Mouse (Mus musculus) midbrain, postnatal 0 days (tissue): ENCODE data around the gene Sh3pxd2a. TPM values are rescaled to one million over a fixed set of nuclear protein-coding genes. Genes with fewer than 3 reads are reported as not detected.

Source experiments
- ATAC-seq: fragments of 200-750 bp; cut with Nextera tagmentation; 2 replicates; pipeline ENCODE4 v1.8.0; 2017; ENCODE audit warnings: moderate number of reproducible peaks, mild to moderate bottlenecking, moderate TSS enrichment, moderate library complexity; ENCODE audit not compliant: low FRiP score
- DNase-seq: peaks from one replicate; pipeline ENCODE4 v3.0.0-alpha.2; 2015; ENCODE audit warnings: low spot score
- H3K27ac ChIP-seq: fragments of 300-500 bp; sonication (generic); 2 replicates; pipeline ENCODE4 v1.5.1; 2014; ENCODE audit warnings: low read depth, mild to moderate bottlenecking, low read length, mixed read lengths
- H3K27me3 ChIP-seq: fragments of 300-500 bp; sonication (generic); 2 replicates; pipeline ENCODE4 v1.6.1; 2014; ENCODE audit warnings: low read length, control low read depth, mixed read lengths; ENCODE audit not compliant: insufficient read depth
- H3K36me3 ChIP-seq: fragments of 300-500 bp; sonication (generic); 2 replicates; pipeline ENCODE4 v1.6.1; 2014; ENCODE audit warnings: low read length, control low read depth, mixed read lengths; ENCODE audit not compliant: insufficient read depth
- H3K4me1 ChIP-seq: fragments of 300-500 bp; sonication (generic); 2 replicates; pipeline ENCODE4 v1.6.1; 2014; ENCODE audit warnings: mild to moderate bottlenecking, control low read depth, antibody characterized with exemption, low read length, mixed read lengths; ENCODE audit not compliant: insufficient read depth
- H3K4me2 ChIP-seq: fragments of 300-500 bp; sonication (generic); 2 replicates; pipeline ENCODE4 v1.6.1; 2014; ENCODE audit warnings: low read depth, mild to moderate bottlenecking, low read length, mixed read lengths; ENCODE audit not compliant: poor library complexity, severe bottlenecking
- H3K4me3 ChIP-seq: fragments of 300-500 bp; sonication (generic); 2 replicates; pipeline ENCODE4 v1.5.1; 2014; ENCODE audit warnings: low read depth, mild to moderate bottlenecking, low read length, moderate library complexity
- H3K9ac ChIP-seq: fragments of 300-500 bp; sonication (generic); replicated peaks from 2 replicates; pipeline ENCODE4 v1.6.1; 2014; ENCODE audit warnings: mild to moderate bottlenecking, low read length, moderate library complexity, mixed read lengths; ENCODE audit not compliant: poor library complexity, severe bottlenecking
- H3K9me3 ChIP-seq: fragments of 300-500 bp; sonication (generic); 2 replicates; pipeline ENCODE4 v1.6.1; 2016; ENCODE audit warnings: low read length, control low read depth
- CTCF ChIP-seq: IDR thresholded peaks from 2 replicates; pipeline ENCODE4 v1.5.1; 2016; ENCODE audit warnings: antibody characterized with exemption, mild to moderate bottlenecking
- WGBS: fragments of 180-500 bp; shearing (Covaris S2); extraction: QIAGEN DNeasy Blood & Tissue Kit; methylation state at CpG from one replicate; pipeline ENCODE4 v1.1.7; 2014; 5-methylcytosine and 5-hydroxymethylcytosine counted together
- polyA plus RNA-seq: library from polyadenylated mRNA; unstranded; fragments of >200 nt; fragmentation: Nextera tagmentation; extraction: Ambion mirVana; gene quantifications from 2 replicates; pipeline ENCODE4 v1.2.1, GENCODE M21; 2015
- total RNA-seq: library from RNA; depleted of rRNA; stranded (reverse); fragments of >200 nt; gene quantifications from 2 replicates; pipeline ENCODE4 v1.2.3, GENCODE M21; 2014; rRNA removed

Sh3pxd2a gene
- total RNA-seq (21.0 and 27.4 TPM in 2 replicates), polyA plus RNA-seq (1.2 and 1.5 TPM in 2 replicates)

DNA sequence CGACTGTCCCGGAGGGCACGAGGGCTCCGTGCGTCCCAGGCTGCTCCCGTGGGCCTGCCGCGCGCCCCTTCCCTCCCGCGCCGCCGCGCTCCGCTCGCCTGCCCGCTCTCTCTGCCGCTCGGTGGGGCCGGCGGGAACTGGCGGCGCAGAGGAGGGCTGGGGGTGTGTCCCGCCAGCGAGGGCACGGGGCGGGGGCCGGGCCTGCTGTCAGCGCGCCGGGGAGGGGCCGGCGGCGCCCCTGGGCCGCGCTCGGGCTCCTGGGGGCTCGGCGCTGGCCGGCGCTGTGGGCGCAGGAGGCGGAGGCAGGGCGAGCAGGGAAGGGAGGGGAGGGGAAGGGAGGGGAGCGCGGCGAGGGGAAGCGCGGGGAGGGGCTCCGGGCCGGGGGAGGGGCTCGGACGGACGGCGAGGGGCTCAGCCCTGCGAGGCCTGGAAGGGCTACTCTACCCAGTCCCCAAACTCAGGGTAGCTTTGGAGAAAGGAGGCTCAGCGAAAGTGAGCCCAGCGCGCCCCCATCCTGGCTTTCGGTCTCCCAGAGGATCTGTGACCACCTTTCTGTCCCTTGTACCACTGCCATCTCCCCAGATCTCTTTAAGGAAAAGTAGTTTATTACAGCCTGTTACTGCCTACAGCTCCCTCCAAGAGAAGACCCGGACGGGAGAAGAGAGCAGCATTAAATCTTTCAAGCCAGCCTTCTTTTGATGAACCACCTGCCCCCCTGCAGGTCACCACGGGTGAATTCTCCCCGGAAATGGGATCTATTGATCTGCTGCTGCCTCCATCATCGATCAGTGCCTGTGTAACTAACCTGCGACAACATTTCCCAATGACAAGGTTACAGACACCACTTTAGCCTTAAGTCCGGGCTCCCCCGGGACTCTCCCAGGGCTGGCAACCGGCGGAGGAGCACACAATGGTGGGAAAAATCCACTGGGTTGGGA, at the start of gene Sh3pxd2a:
Gene Sh3pxd2a, minus strand, starts transcription at position 98 of the 938 bp plus-strand sequence.
- peak; percentile 58 for DNase-seq
- no peak for TF ChIP-seq CTCF
- H3K9ac ChIP-seq, result peak within 1 kb of the TSS; percentile 81
- ATAC-seq, result peak; percentile 67
- peak within 1 kb of the TSS; percentile 75 for H3K4me3 ChIP-seq
- peak within 1 kb of the TSS; percentile 14; the same call in 1 of the 2 replicates for H3K27ac ChIP-seq
- WGBS, result under 1% methylated on average over 54 of the region's 70 CpGs
- H3K27me3 ChIP-seq, result no peaks in the 10 kb centered on the region
- no peaks in the 10 kb centered on the region for H3K9me3 ChIP-seq
- no peaks in the 10 kb centered on the region for H3K4me1 ChIP-seq
- no peaks in the 10 kb centered on the region for H3K36me3 ChIP-seq
- peak within 1 kb of the TSS; percentile 81 for H3K4me2 ChIP-seq

DNA sequence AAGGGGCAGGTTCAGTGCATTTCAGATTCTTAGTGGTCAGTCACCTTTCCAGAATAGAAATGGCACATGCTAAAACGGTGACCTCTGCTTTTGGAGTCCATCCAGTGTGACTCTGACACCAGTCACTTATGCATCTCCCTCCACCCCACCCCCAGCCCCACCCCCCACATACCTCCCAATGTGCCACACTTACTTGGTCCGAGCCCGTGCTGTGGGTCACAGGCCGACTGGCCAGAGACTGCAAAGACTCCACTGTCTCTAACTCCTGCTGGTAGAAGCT, 49.4 kb upstream of the Sh3pxd2a start:
- no peak for TF ChIP-seq CTCF
- no peaks in the 10 kb centered on the region for H3K27me3 ChIP-seq
- H3K27ac ChIP-seq, result no peak overlapping the region
- H3K36me3 ChIP-seq, result peaks cover 9% of the 10 kb centered on the region; the same call in 1 of the 2 replicates
- no peaks in the 10 kb centered on the region for H3K9me3 ChIP-seq
- DNase-seq (no peak), ATAC-seq (no peak)
- H3K9ac ChIP-seq, result no peak overlapping the region
- H3K4me2 ChIP-seq, result no peak overlapping the region
- H3K4me1 ChIP-seq, result no peaks in the 10 kb centered on the region
- WGBS, result 79% methylated on average over 4 of the region's 4 CpGs
- H3K4me3 ChIP-seq, result no peak overlapping the region

DNA sequence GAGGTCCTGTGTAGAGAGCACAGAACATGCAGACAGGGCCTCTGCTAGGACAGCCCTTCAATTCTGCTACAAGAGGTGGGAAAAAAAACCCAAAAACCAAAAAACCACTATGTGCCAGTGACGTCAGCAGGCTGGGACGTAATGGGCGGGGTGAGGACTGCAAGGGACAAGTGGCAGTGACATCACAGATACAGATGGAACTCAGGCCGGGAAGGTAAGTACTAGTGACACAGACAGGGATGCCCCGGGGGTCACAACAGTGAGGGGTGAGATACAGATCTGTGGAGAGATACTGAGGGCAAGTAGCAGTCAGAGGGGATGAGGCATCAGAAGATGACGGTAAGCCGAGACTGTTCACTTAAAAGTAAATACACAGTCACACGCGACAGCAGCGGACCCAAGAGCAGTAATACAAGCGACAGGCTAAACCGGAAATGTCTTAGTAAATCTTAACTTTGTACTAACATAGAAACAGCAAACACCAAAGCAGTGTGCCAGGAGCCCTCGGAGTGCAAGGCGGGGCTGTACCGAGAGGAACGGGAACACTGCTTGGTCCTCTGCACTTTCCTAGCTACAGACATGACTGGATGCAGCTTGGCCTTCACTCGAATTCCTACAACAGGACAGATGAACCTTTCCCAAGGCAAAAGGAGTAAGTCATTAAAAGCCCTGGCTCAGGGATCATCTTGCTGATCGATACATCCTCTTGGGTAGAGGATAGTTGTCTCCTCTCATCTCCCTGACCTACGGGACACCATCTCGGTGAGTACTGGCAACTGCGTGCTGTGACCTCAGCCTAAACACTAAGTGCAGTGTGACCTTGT, 48.8 kb upstream of the Sh3pxd2a start:
- DNase-seq, result no peak
- Histone ChIP-seq H3K4me3 (no peak overlapping the region), H3K27me3 (no peaks in the 10 kb centered on the region), H3K27ac (no peak overlapping the region), H3K9me3 (no peaks in the 10 kb centered on the region), H3K9ac (no peak overlapping the region), H3K36me3 (peaks cover 9% of the 10 kb centered on the region; the same call in 1 of the 2 replicates), H3K4me1 (no peaks in the 10 kb centered on the region), H3K4me2 (no peak overlapping the region)
- no peak for ATAC-seq
- 91% methylated on average over 21 of the region's 21 CpGs for WGBS
- TF ChIP-seq CTCF, result no peak

DNA sequence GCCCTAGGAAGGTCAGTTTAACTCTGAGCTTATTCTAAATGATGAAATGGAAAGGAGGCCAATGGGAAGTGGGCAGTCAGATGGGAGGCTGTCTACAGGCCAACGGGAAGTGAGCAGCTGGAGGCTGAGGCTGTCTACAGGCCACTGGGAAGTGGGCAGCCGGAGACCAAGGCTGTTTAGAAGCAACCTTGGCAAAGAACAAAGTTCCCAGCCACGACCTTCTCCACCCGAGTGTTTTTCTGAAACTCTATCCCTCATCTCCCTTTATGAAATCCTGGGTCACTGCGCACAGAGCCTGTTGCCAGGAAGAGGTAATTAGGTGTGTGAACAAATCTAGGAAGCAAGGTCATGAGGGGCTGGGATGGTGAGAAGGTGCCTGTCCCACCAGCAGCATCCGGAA, 47.8 kb upstream of the Sh3pxd2a start:
- peaks cover 9% of the 10 kb centered on the region; the same call in 1 of the 2 replicates for H3K36me3 ChIP-seq
- DNase-seq (no peak), ATAC-seq (no peak)
- H3K4me1 ChIP-seq, result no peaks in the 10 kb centered on the region
- H3K27me3 ChIP-seq, result no peaks in the 10 kb centered on the region
- TF ChIP-seq CTCF, result no peak
- no peaks in the 10 kb centered on the region for H3K9me3 ChIP-seq
- no peak overlapping the region for H3K4me3 ChIP-seq
- no peak overlapping the region for H3K4me2 ChIP-seq
- WGBS, result 83% methylated on average over 6 of the region's 6 CpGs
- H3K27ac ChIP-seq, result no peak overlapping the region
- no peak overlapping the region for H3K9ac ChIP-seq

DNA sequence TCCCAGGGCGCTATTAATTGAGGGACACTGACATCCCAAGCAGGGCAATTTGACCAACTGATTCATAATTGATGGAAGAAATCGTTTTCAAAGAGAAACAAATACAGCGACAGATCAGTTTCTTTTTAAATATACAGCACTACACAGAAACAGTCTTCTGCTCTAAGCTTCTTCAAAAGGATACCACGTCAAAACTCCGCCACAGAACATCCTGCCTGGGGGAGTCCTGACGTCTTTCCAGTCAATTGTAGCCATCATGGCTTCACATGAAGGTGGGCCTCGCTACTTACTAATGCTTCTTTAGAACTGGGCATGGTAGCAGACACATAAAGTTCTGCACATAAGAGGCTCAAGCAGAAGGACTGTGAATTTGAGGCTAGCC, 47.1 kb upstream of the Sh3pxd2a start:
- Histone ChIP-seq H3K9me3 (no peaks in the 10 kb centered on the region), H3K4me3 (no peak overlapping the region), H3K9ac (0 out of 2 replicates have a peak overlapping the region, but pooled peaks have one; percentile 46), H3K4me2 (peak overlapping the region; percentile 15; the same call in 1 of the 2 replicates), H3K36me3 (peaks cover 9% of the 10 kb centered on the region; the same call in 1 of the 2 replicates), H3K27ac (0 out of 2 replicates have a peak overlapping the region, but pooled peaks have one; percentile 47), H3K4me1 (no peaks in the 10 kb centered on the region), H3K27me3 (no peaks in the 10 kb centered on the region)
- DNase-seq (no peak), ATAC-seq (no peak)
- no peak for TF ChIP-seq CTCF
- 44% methylated on average over 7 of the region's 7 CpGs for WGBS
